Mouse (Mus musculus) left cerebral cortex, adult 11 months (tissue): ENCODE results near the gene Tmem201.
A peak's percentile ranks its signal among the peaks of the same experiment; 100 is the strongest.

Source experiments
- DNase-seq: peaks from one replicate; pipeline ENCODE4 v3.0.0; 2022; ENCODE audit warnings: low spot score

Gene Tmem201

GRCm38 (mm10) chr4:149683875-149684274, 54.0 kb downstream of the Tmem201 start:
- no peak for DNase-seq

- no peak for DNase-seq
Measured at GRCm38 (mm10) chr4:149679056-149679770, 58.6 kb downstream of the Tmem201 start.

- DNase-seq: no peak
Measured at GRCm38 (mm10) chr4:149678006-149678405, 59.8 kb downstream of the Tmem201 start.

- DNase-seq: peak; percentile 43
Measured at GRCm38 (mm10) chr4:149675378-149676261, 62.2 kb downstream of the Tmem201 start.

- DNase-seq: no peak
Measured at GRCm38 (mm10) chr4:149674814-149675377, 62.9 kb downstream of the Tmem201 start.

GRCm38 (mm10) chr4:149672747-149673146, 65.1 kb downstream of the Tmem201 start:
- DNase-seq: no peak

- DNase-seq: no peak
Measured at GRCm38 (mm10) chr4:149671175-149671574, 66.7 kb downstream of the Tmem201 start.

DNA sequence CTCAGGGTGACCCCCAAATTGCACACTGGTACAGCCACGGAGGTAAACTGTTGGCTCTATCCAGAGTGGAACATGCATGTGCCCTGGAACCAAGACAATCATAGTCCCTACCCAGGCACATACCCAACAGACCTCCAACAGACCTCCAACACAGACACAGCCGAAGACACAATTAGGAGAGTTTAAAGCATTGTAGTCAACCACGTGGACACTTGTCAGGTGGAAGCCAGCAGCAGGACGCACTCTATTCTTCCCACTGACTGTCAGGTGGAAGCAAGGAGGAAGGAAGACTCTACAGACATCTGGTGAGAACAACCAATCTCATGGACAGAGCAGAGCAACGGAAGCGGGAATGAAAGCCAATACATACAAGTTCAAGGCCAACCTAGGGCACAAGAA, 72.2 kb downstream of the Tmem201 start:
- DNase-seq: no peak
